Mouse (Mus musculus) adrenal gland, adult 8-10 months (tissue): Measurements from ENCODE around the gene Slc6a9. TPM values are rescaled to one million over a fixed set of nuclear protein-coding genes. Genes with fewer than 3 reads are reported as not detected.

ENCODE experiments used
- DNase-seq: peaks from one replicate; pipeline ENCODE4 v3.0.0; 2022
- total RNA-seq, 4 experiments: library from RNA; stranded (reverse); gene quantifications; 2 replicates each; pipeline ENCODE4 v1.2.4; 2022

Slc6a9 gene
- total RNA-seq, 4 experiments from 2014 or later = 15.7 to 23.6 (median 19.2) TPM

DNA sequence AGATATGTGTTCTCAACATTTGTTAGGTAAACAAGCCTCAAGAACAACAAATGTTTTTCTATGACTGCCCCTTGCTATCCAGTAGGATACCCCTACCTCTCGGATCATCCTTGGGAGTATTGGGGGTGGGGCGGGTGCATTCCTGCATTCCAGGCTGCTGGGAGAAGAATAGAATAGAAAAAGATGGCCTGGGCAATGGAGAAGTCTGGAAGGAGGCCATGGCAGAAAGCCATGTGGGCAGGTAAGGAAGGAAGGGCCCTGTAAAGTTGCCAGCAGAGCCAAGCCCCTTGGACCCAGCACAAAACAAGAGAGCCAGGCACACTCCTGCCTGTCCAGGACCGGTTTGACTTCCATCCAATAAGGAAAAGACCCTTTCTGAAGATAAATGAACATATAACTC lies 79.1 kb downstream of the Slc6a9 start:
- DNase-seq = no peak

DNA sequence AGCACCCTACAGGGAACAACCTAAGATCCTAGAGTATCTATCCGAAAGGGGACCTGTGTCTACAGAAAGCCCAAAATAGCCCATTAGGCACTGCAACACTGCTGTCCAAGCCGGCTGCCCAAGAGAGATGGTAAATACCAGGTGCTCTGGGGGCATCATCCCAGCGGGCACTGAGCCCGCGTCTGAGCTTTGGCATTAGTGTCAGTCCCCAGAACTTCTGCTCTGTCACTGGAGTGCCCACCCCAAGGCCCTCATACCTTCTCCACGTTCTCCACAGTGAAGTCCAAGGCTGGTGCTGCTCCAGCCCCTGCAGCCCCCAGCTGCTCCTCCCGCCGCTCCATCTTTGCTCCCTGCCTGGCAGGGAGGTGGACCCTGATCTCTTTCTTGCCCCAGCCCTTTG lies 79.7 kb downstream of the Slc6a9 start:
- no peak for DNase-seq

DNA sequence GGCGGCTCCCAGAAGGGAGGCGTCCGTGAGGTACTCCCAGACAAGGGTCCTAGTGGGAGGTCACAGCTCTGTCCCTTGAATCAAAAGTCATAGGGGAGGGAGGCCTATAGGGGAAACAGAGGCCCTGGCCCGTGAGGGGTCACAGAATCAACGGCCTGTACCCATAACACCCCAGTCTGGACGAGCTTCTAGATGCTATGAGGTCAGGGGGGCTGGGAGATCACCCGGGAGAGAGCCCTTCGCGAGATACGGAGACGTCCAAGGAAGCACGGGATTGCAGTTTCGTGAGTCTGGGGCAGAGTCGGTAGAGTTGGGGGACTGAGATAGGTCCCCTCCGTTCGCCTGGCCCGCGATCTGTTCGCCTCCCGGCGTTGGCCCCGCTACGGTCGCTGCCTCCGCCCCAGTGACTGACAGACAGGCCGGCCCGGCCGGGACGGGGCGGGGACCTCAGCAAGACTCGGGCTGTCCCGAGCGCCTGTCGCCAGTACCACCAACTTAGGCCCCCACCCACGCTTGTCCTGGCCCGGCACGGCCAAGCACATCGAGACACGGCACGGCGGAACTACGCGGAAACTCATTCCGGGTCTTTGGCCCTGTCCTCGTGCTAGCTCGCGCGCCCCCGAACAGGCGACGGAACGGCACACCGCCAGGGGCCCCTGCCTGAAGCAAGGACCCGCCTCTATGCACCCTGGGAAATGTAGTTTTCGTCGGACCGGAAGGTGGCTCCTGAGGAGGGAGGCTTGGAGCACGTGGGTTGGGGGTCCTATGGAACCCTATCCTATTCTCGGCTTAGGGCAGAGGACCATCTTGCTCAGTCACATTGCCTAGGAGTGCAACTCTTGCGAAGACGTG lies 80.5 kb downstream of the Slc6a9 start, which contains the start of gene Ipo13:
TSS of gene Ipo13 (minus strand) at position 409 of the 852 bp plus-strand sequence.
- peak; percentile 87 for DNase-seq

DNA sequence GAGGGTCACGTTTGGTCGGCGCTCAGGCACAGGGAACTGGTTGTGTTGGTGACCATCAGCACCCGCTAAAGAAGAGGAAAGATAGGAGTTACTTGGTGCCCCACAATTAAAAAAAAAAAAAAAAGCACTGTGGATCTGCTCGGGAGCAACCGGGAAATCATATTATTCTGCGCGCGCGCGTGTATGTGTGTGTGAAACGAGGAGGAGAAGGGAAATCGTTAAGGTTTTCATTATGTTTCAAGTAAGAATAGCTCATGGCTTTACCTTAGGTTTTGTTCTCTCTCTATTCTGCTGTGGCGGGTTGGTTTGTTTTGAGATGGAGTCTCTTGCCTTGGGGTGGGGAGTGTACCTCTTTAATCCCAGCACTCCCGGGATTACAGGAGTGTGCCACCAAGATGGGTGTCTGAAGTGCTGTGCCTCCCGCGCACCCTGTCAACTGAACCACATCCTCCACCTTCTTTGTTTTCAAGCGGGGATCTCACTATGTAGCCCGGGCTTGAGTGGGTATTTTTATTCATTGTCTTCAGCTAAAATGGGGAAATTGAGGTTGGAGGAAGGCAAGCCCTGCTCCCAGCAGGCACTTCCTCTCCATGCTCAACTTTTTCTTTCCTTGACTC lies 81.3 kb downstream of the Slc6a9 start:
- no peak for DNase-seq

DNA sequence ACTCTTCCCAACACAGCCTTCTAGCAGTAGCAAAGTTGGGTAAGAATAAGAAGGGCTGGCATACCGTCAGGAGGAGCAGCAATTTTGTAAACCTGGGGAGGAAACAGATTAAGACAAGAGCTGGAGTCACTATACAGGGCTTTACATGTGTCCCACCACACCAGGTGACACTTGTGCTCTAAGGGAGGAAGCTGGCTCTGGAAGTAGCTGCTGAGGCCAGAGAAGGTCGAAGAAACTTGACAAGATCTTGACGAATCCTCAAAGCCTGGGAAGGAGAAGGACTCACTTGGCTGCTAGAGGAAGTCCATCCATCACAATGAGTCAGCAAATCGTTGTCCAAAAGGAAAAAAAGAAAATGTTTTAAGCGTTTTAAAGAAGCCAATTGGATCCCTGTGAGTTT lies 82.1 kb downstream of the Slc6a9 start:
- DNase-seq = no peak

DNA sequence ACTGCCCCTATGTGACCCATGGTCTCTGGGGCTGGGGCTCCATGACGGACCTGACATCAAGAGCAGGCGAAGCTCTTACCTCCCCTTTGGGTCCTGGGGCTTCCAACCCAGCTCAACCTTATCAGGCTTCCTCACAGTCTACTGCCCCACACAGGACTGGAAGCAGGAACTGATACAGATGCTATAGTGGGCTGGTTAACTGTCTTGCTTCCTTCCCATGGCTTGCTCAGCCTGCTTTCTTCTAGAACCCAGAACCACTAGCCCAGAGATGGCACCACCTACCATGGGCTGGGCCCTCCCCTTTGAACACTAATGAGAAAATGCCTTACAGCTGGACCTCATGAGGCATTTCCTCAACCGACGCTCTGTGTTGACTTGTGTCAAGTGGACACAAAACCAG lies 83.1 kb downstream of the Slc6a9 start:
- no peak for DNase-seq

DNA sequence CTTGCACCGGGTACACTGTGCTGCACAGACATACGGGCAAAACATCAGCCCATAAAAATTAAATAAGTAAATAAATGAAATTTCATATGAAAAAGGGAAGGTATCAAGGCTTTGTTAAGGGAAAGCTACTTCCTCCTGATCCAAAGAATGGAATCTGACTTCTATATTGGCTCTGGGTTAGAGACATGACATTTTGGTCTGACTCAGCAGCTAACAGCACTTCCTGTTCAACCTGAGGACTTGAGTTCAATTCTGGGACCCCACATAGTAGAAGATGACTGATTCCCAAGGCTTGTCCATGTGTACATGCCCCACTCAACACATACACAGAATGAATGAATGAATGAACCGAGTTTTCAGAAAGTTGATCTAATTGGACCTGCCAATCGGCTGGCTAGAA lies 83.5 kb downstream of the Slc6a9 start:
- no peak for DNase-seq

DNA sequence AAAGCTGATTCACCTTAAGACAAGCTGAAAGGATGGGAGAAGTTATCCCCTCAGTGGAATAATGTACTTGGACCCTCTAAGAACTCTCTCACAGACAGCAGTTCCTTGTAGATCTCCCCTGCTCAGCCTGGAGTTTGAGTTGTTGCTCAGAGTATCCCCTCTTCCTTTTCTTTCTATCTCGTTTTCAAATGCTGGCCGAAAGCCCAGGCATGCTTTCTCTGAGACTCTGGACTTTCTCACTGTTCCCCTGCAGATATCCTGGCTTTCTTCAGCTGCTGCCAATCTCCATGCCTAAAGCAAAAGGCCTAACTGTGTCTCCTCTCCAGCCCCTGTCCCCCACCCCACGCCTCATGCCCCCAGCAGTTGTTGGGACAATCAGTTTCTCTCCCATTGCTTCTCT lies 84.0 kb downstream of the Slc6a9 start:
- no peak for DNase-seq

DNA sequence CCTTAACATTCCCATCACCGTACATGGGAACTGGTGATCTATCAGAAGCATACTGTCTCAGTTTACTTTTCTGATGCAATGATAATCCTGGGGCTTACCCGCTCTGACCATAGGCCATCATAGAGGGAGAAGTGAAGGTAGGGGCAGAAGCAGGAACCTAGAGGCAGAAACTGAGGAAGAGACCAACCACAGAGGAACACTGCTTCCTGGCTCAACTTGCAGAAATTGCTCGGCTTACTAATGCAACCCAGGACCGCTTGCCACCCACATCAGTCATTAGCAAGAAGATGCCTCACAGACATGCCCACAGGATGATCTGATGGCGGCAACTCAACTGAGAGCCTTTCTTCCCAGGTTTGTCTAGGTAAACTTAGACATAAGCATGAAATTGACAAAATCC lies 84.5 kb downstream of the Slc6a9 start:
- DNase-seq = no peak

DNA sequence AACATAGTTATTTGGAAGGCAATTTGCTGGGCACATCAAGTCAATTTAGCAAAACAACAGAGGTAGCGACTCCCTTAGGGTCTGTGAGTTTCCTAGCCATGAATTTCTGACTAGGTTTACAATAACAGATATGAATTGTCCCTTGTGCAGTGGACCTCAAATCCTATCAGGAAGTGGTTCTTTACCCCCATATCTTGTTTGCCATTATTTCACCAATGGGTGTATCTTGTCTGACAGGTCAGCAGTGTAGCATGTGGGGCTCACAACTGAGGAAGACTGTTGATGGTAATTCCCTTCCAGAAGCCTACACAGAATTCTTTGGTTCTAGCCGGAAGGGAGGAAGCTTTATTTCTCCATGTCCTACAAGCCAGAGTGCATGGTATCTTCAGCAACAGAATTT lies 87.1 kb downstream of the Slc6a9 start:
- no peak for DNase-seq

DNA sequence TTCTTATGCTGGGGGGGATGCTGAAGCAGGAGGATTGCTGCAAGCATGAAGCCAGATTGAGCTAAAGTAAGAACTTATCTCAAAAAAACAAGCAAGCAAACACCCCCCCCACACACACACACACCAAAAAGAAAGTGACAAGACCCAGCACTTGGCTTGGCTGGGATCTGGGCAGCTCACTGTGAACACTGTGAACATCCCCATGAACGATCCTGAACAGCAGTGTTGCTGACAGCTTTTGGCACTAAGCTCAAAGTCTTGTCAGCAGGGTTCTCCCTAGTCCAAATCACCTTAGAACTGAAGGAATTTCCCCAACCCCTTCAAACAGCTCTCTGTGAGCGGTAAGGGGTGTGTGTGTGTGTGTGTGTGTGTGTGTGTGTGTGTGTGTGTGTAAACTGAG lies 89.1 kb downstream of the Slc6a9 start:
- no peak for DNase-seq

Other genes starting within 250 kb of the Slc6a9 start
- 10 to 100 TPM; 22.3 to 35.4 (median 31.1) TPM for gene Dmap1, start 152.2 kb upstream of the Slc6a9 start, total RNA-seq
- gene Gm12845, start 110.1 kb upstream of the Slc6a9 start, total RNA-seq = not detected
- gene Klf17, start 68.9 kb upstream of the Slc6a9 start, total RNA-seq = not detected
- gene Ccdc24, start 38.1 kb downstream of the Slc6a9 start, total RNA-seq = 1 to 10 TPM; 1.1 to 1.8 (median 1.5) TPM
- 10 to 100 TPM; 13.8 to 23.0 (median 19.7) TPM for gene B4galt2, start 49.0 kb downstream of the Slc6a9 start, total RNA-seq
- gene Atp6v0b, start 52.8 kb downstream of the Slc6a9 start, total RNA-seq = 100 to 1,000 TPM; 234 to 264 (median 239) TPM
- 10 to 100 TPM in 3 of 4 experiments, 1 to 10 TPM in 1; 8.7 to 13.8 (median 11.2) TPM for gene Dph2, start 57.5 kb downstream of the Slc6a9 start, total RNA-seq
- gene Ipo13, start 80.5 kb downstream of the Slc6a9 start, total RNA-seq = 10 to 100 TPM; 41.5 to 67.2 (median 54.8) TPM
- under 1 TPM; 0.24 to 0.54 (median 0.38) TPM for gene Artn, start 95.3 kb downstream of the Slc6a9 start, total RNA-seq